ENCODE assay signal across 12 mouse cellular contexts in genomic region chr2:10370687-10371458, GRCm38 (mm10). TPM values are rescaled to one million over a fixed set of nuclear protein-coding genes. Genes with fewer than 3 reads are reported as not detected.
DNase-seq lines count a peak whose midpoint lies in the region; ATAC-seq and TF ChIP-seq lines count a peak whose summit lies in the region.
"Had no signal": no experiment of that assay in that cellular context is flagged by ENCODE, and none has a peak within 500 bp of the region (broad histone marks: within the 10 kb centered on the region; RNA-seq: fewer than 3 reads in every experiment).

No protein-coding gene starts in this region.

- peaks cover 5% of the 10 kb centered on the region; the same call in 1 of the 2 replicates for H3K4me1 ChIP-seq in hindbrain, embryonic 11.5 days (replicated peaks; ENCODE audit: control insufficient read depth, insufficient read depth, low read length)
- H3K4me1 ChIP-seq in hindbrain, embryonic 16.5 days (ENCODE audit: control insufficient read depth, insufficient read depth, low read depth, low read length) = peaks cover 20% of the 10 kb centered on the region
- peaks cover 55% of the 10 kb centered on the region for H3K4me1 ChIP-seq in E14TG2a.4 (replicated peaks; ENCODE audit: low read depth, low read length)
- H3K4me1 ChIP-seq in ES-E14 (ENCODE audit: control insufficient read depth in 2 of 2, insufficient read depth in 2 of 2, low read length in 2 of 2, poor library complexity in 1 of 2) = peaks cover 0 to 3% of the 10 kb centered on the region in 2 experiments; a peak in 1 of 4 replicates
- peaks cover 10% of the 10 kb centered on the region; the same call in 1 of the 2 replicates for H3K4me1 ChIP-seq in intestine, postnatal 0 days (replicated peaks; ENCODE audit: control insufficient read depth, insufficient read depth, low read length)

- in situ Hi-C loops in ES-E14 (cut with MboI; ENCODE audit: low sequenced_read_pairs in 2 of 2, unreplicated experiment in 2 of 2) = loop anchor here (5.0 kb wide), 1 partner anchor 489 kb away; the partner anchor contains the start of gene 4930412O13Rik (in 2 of the 2)

- H3K4me3 ChIP-seq in hindbrain, embryonic 11.5 days (ENCODE audit: low read depth, low read length) = no peak overlapping the region
- H3K4me3 ChIP-seq in hindbrain, embryonic 16.5 days (ENCODE audit: low read length) = no peak overlapping the region; the same call in 1 of the 2 replicates
- H3K4me3 ChIP-seq in E14TG2a.4 (replicated peaks; ENCODE audit: low read length) (peak overlapping the region; percentile 85), ES-E14 (ENCODE audit: insufficient read depth in 1 of 2, low read depth in 1 of 2, low read length in 2 of 2, poor library complexity in 1 of 2, severe bottlenecking in 1 of 2) (peak overlapping the region; percentile 28 to 58)
- H3K4me3 ChIP-seq in intestine, postnatal 0 days (ENCODE audit: low read depth, low read length) = 0 out of 2 replicates have a peak overlapping the region, but pooled peaks have one; percentile 6
- H3K4me3 ChIP-seq: gastrocnemius, adult 2 months had no signal

- no peak overlapping the region for H3K4me2 ChIP-seq in hindbrain, embryonic 11.5 days (replicated peaks; ENCODE audit: low read depth, low read length)
- no peak overlapping the region; the same call in 1 of the 2 replicates for H3K4me2 ChIP-seq in hindbrain, embryonic 16.5 days (ENCODE audit: low read length)
- no peak overlapping the region for H3K4me2 ChIP-seq in intestine, postnatal 0 days (replicated peaks; ENCODE audit: low read depth)

- DNase-seq in hindbrain, embryonic 11.5 days (ENCODE audit: low spot score) = peak; percentile 49
- DNase-seq in ES-E14 (ENCODE audit: low read depth, low spot score) = peak; percentile 34
- no peak for DNase-seq in adrenal gland, postnatal 10 days
- DNase-seq: adrenal gland, adult 8-10 months; gastrocnemius, adult 2 months; heart, postnatal 10 days; layer of hippocampus, postnatal 36 days; lung, postnatal 4 days had no signal

- no peak for ATAC-seq in hindbrain, embryonic 11.5 days (ENCODE audit: low FRiP score)
- ATAC-seq in hindbrain, embryonic 16.5 days = no peak
- ATAC-seq in intestine, postnatal 0 days = no peak
- no peak for ATAC-seq in erythroid progenitor cell, adult 5-6 weeks (replicated peaks; ENCODE audit: low FRiP score, poor library complexity, severe bottlenecking)

- 1% methylated on average over 26 of the region's 26 CpGs for WGBS in hindbrain, embryonic 11.5 days
- 1% methylated on average over 26 of the region's 26 CpGs for WGBS in hindbrain, embryonic 16.5 days
- whole genome bisulfite sequencing in intestine, postnatal 0 days = 2% methylated on average over 26 of the region's 26 CpGs

- H3K27ac ChIP-seq in hindbrain, embryonic 11.5 days (ENCODE audit: low read depth, low read length) = no peak overlapping the region
- no peak overlapping the region for H3K27ac ChIP-seq in hindbrain, embryonic 16.5 days (ENCODE audit: low read depth, low read length)
- no peak overlapping the region; the same call in 1 of the 2 replicates for H3K27ac ChIP-seq in ES-E14 (ENCODE audit: insufficient read depth, low read depth, low read length, poor library complexity, severe bottlenecking)
- H3K27ac ChIP-seq in intestine, postnatal 0 days (ENCODE audit: low read depth, low read length) = no peak overlapping the region
- H3K27ac ChIP-seq: gastrocnemius, adult 2 months had no signal

- no peaks in the 10 kb centered on the region for H3K9me3 ChIP-seq in hindbrain, embryonic 11.5 days (ENCODE audit: control insufficient read depth, low read length)
- no peaks in the 10 kb centered on the region for H3K9me3 ChIP-seq in hindbrain, embryonic 16.5 days (ENCODE audit: control insufficient read depth, low read length)
- H3K9me3 ChIP-seq in E14TG2a.4 (ENCODE audit: low read length) (no peaks in the 10 kb centered on the region), ES-E14 (ENCODE audit: control insufficient read depth, insufficient read depth, low read depth, low read length) (no peaks in the 10 kb centered on the region)
- 0 out of 2 replicates have a peak, but pooled peaks cover 2% of the 10 kb centered on the region for H3K9me3 ChIP-seq in intestine, postnatal 0 days (ENCODE audit: control insufficient read depth)

- TF ChIP-seq CTCF in E14TG2a.4 (conservative IDR thresholded peaks at IDR 0.05; ENCODE audit: low read length) = no peak
- TF ChIP-seq CTCF in intestine, postnatal 0 days (IDR thresholded peaks at IDR 0.05; ENCODE audit: low read depth) = no peak

- peaks cover 57% of the 10 kb centered on the region for H3K27me3 ChIP-seq in hindbrain, embryonic 11.5 days (ENCODE audit: control insufficient read depth, insufficient read depth, low read length)
- peaks cover 40% of the 10 kb centered on the region for H3K27me3 ChIP-seq in hindbrain, embryonic 16.5 days (replicated peaks; ENCODE audit: control insufficient read depth, insufficient read depth, low read length)
- peaks cover 75% of the 10 kb centered on the region for H3K27me3 ChIP-seq in E14TG2a.4 (ENCODE audit: insufficient read depth, low read length)
- peaks cover 77% of the 10 kb centered on the region for H3K27me3 ChIP-seq in intestine, postnatal 0 days (replicated peaks; ENCODE audit: control insufficient read depth, insufficient read depth, low read length)

- H3K9ac ChIP-seq in hindbrain, embryonic 11.5 days (ENCODE audit: low read depth, low read length) = no peak overlapping the region
- H3K9ac ChIP-seq in hindbrain, embryonic 16.5 days (ENCODE audit: low read depth, low read length) = no peak overlapping the region
- H3K9ac ChIP-seq in ES-E14 (ENCODE audit: insufficient read depth, low read depth, low read length, poor library complexity, severe bottlenecking) = peak overlapping the region; percentile 68; the same call in 1 of the 2 replicates
- H3K9ac ChIP-seq in intestine, postnatal 0 days (ENCODE audit: low read depth, low read length) = no peak overlapping the region

- no peaks in the 10 kb centered on the region for H3K36me3 ChIP-seq in hindbrain, embryonic 11.5 days (ENCODE audit: control insufficient read depth, insufficient read depth, low read length)
- H3K36me3 ChIP-seq in hindbrain, embryonic 16.5 days (ENCODE audit: control insufficient read depth, insufficient read depth, low read length) = no peaks in the 10 kb centered on the region
- H3K36me3 ChIP-seq in E14TG2a.4 (ENCODE audit: insufficient read depth, low read length) (no peaks in the 10 kb centered on the region), ES-E14 (ENCODE audit: control insufficient read depth, insufficient read depth, low read length, poor library complexity, severe bottlenecking) (no peaks in the 10 kb centered on the region)
- H3K36me3 ChIP-seq in intestine, postnatal 0 days (ENCODE audit: control insufficient read depth, insufficient read depth) = no peaks in the 10 kb centered on the region

TF ChIP-seq in ES-E14, 5 proteins besides CTCF, POLR2A, EP300 and RAD21:
- TF ChIP-seq MAFK (IDR thresholded peaks at IDR 0.05; ENCODE audit: insufficient read depth, low read depth, low read length) (no peak), ZC3H11A (IDR thresholded peaks at IDR 0.05; ENCODE audit: borderline replicate concordance, low read depth, low read length) (no peak), ZNF384 (IDR thresholded peaks at IDR 0.05; ENCODE audit: low read depth, low read length) (no peak), CHD2 (IDR thresholded peaks at IDR 0.05; ENCODE audit: low read depth, low read length) (no peak), HCFC1 (IDR thresholded peaks at IDR 0.05; ENCODE audit: borderline replicate concordance, insufficient read depth, low read length) (no peak)

RNA-seq across cellular contexts. Expression of gene Sfmbt2, which starts 0.6 kb away (rescaled TPM):
- polyA plus RNA-seq in hindbrain, embryonic 11.5 days (2014; fragmentation: Nextera tagmentation; extraction: Ambion mirVana) = 1.4 and 2.6 TPM in 2 replicates
- 6.3 and 6.6 TPM in 2 replicates for polyA plus RNA-seq in hindbrain, embryonic 16.5 days (2015; fragmentation: Nextera tagmentation; extraction: Ambion mirVana)
- total RNA-seq in ES-E14 (2012; rRNA removed) = 40.8 and 43.7 TPM in 2 replicates
- polyA plus RNA-seq in intestine, postnatal 0 days (2015; fragmentation: Nextera tagmentation; extraction: Ambion mirVana) = 0.41 and 0.47 TPM in 2 replicates
- 2.2 TPM in 1 of 2 replicates, not detected in the other for total RNA-seq in erythroid progenitor cell, adult 5-6 weeks (2015; ENCODE audit: low replicate concordance)
- 0.38 and 0.51 TPM in 2 replicates for total RNA-seq in erythroid progenitor cell, adult 5-6 weeks (2017; ENCODE audit: low replicate concordance)
- total RNA-seq in adrenal gland, postnatal 10 days (2021) = 1 to 10 TPM; 1.4 TPM

Comparison
In these comparisons a context has a peak if more than half of its experiments do, and no peak if none do; other contexts are left out.
1. H3K4me3 ChIP-seq: peak in E14TG2a.4 (single experiment), ES-E14 (2 of 2) and intestine, postnatal 0 days (single experiment); none in hindbrain, embryonic 11.5 days (single experiment) and hindbrain, embryonic 16.5 days (single experiment).
2. RNA of gene Sfmbt2, which starts 0.6 kb away (total RNA-seq): 40.8 to 43.7 TPM in ES-E14; 1.4 TPM in adrenal gland, postnatal 10 days and 0.38 to 2.2 TPM in erythroid progenitor cell, adult 5-6 weeks; every median in the first group is over 10 times any median in the second.